In the genomic region with DNA sequence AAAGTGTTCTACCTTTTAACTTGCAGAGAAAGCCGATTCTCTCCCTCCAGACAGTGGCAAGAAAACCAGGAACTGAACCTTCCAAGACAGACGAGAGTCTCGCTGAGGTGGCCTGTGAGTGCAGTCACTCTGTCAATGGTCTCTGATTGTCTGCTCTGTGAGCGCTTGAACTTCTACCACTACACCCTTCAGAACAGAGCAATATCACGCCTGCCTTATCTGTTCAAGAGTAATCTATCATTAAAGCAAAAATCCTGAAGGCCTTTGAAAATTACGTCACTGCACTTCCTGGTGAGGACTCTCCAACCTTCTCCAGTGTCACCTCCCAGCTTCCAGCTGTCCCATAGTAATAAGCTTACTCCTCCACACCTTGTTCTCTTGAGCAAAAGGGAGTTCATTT, we compare ENCODE assay signal across 28 mouse cellular contexts. TPM values are rescaled to one million over a fixed set of nuclear protein-coding genes. Genes with fewer than 3 reads are reported as not detected.
DNase-seq lines count a peak whose midpoint lies in the region; ATAC-seq and TF ChIP-seq lines count a peak whose summit lies in the region.
"Had no signal": no experiment of that assay in that cellular context is flagged by ENCODE, and none has a peak within 500 bp of the region (broad histone marks: within the 10 kb centered on the region; RNA-seq: fewer than 3 reads in every experiment).

No protein-coding gene starts in this region.

- no peak for TF ChIP-seq POLR2A in cerebellum, adult 2 months (IDR thresholded peaks at IDR 0.05; ENCODE audit: borderline replicate concordance, insufficient read depth, low read length)

- H3K79me2 ChIP-seq in macrophage (ENCODE audit: inconsistent target) = peaks cover 83% of the 10 kb centered on the region

- no peak overlapping the region for H3K27ac ChIP-seq in intestine, embryonic 14.5 days (ENCODE audit: low read depth)
- no peak overlapping the region for H3K27ac ChIP-seq in intestine, embryonic 15.5 days
- H3K27ac ChIP-seq in macrophage = 0 out of 2 replicates have a peak overlapping the region, but pooled peaks have one; percentile 97
- H3K27ac ChIP-seq in stomach, embryonic 16.5 days (ENCODE audit: low read length) = no peak overlapping the region
- H3K27ac ChIP-seq in forebrain, embryonic 11.5 days (ENCODE audit: low read depth, low read length) = no peak overlapping the region
- H3K27ac ChIP-seq in liver, embryonic 11.5 days (ENCODE audit: low read depth, low read length) = no peak overlapping the region
- H3K27ac ChIP-seq in cerebellum, adult 2 months (ENCODE audit: insufficient read depth, low read length) = no peak overlapping the region
- H3K27ac ChIP-seq: embryonic facial prominence, embryonic 12.5 days; embryonic facial prominence, embryonic 15.5 days; forebrain, embryonic 13.5 days; heart, embryonic 15.5 days; hindbrain, embryonic 10.5 days; hindbrain, embryonic 13.5 days had no signal

- H3K9me3 ChIP-seq in intestine, embryonic 14.5 days (ENCODE audit: control insufficient read depth, low read length) = no peaks in the 10 kb centered on the region
- no peaks in the 10 kb centered on the region for H3K9me3 ChIP-seq in intestine, embryonic 15.5 days
- H3K9me3 ChIP-seq in stomach, embryonic 16.5 days (replicated peaks; ENCODE audit: control insufficient read depth, low read length) = no peaks in the 10 kb centered on the region
- no peaks in the 10 kb centered on the region for H3K9me3 ChIP-seq in forebrain, embryonic 11.5 days (ENCODE audit: control insufficient read depth, low read length)
- no peaks in the 10 kb centered on the region for H3K9me3 ChIP-seq in liver, embryonic 11.5 days (ENCODE audit: control insufficient read depth, low read length)
- H3K9me3 ChIP-seq: embryonic facial prominence, embryonic 12.5 days; embryonic facial prominence, embryonic 15.5 days; forebrain, embryonic 13.5 days; heart, embryonic 12.5 days; heart, embryonic 15.5 days; hindbrain, embryonic 10.5 days; hindbrain, embryonic 13.5 days had no signal

- no peaks in the 10 kb centered on the region for H3K27me3 ChIP-seq in intestine, embryonic 14.5 days (replicated peaks; ENCODE audit: control insufficient read depth, insufficient read depth, low read length)
- H3K27me3 ChIP-seq in intestine, embryonic 15.5 days (replicated peaks) = no peaks in the 10 kb centered on the region
- no peaks in the 10 kb centered on the region for H3K27me3 ChIP-seq in stomach, embryonic 16.5 days (ENCODE audit: control insufficient read depth, insufficient read depth, low read length)
- H3K27me3 ChIP-seq in forebrain, embryonic 11.5 days (ENCODE audit: control insufficient read depth, insufficient read depth, low read length) = no peaks in the 10 kb centered on the region
- H3K27me3 ChIP-seq in liver, embryonic 11.5 days (replicated peaks; ENCODE audit: control insufficient read depth, insufficient read depth, low read length) = no peaks in the 10 kb centered on the region
- H3K27me3 ChIP-seq in cerebellum, adult 2 months (ENCODE audit: control insufficient read depth, insufficient read depth, low read length) = no peaks in the 10 kb centered on the region
- H3K27me3 ChIP-seq: embryonic facial prominence, embryonic 12.5 days; embryonic facial prominence, embryonic 15.5 days; forebrain, embryonic 13.5 days; heart, embryonic 12.5 days; heart, embryonic 15.5 days; hindbrain, embryonic 13.5 days had no signal

- no peak for DNase-seq in intestine, embryonic 14.5 days (ENCODE audit: low spot score)
- no peak for DNase-seq in forebrain, embryonic 11.5 days (ENCODE audit: low spot score)
- no peak for DNase-seq in liver, embryonic 11.5 days (ENCODE audit: low spot score)
- no peak for DNase-seq in cerebellum, adult 2 months
- DNase-seq: adrenal gland, postnatal 10 days; adrenal gland, postnatal 36 days; cerebellum, adult 18-20 months; cerebellum, adult 9-11 months; cerebellum, postnatal 25 days; gastrocnemius, postnatal 14 days; heart, adult 18-20 months; heart, postnatal 10 days; heart, postnatal 36 days had no signal

- peak; percentile 63; the same call in 1 of the 2 replicates for ATAC-seq in intestine, embryonic 14.5 days (replicated peaks; ENCODE audit: low FRiP score, low TSS enrichment, low read depth)
- peak; percentile 79 for ATAC-seq in intestine, embryonic 15.5 days
- peak; percentile 57; the same call in 1 of the 2 replicates for ATAC-seq in stomach, embryonic 16.5 days (ENCODE audit: insufficient read depth, low FRiP score)
- no peak for ATAC-seq in forebrain, embryonic 11.5 days (replicated peaks; ENCODE audit: low FRiP score)
- no peak for ATAC-seq in liver, embryonic 11.5 days (replicated peaks; ENCODE audit: low FRiP score)
- ATAC-seq: CD4-positive, CD25-positive, alpha-beta regulatory T cell, adult 4 months; forebrain, embryonic 13.5 days; forebrain, embryonic 16.5 days; hindbrain, embryonic 16.5 days; inflammation-experienced regulatory T-cells, adult 6 months had no signal

- no peaks in the 10 kb centered on the region for H3K4me1 ChIP-seq in intestine, embryonic 14.5 days (replicated peaks; ENCODE audit: control insufficient read depth, insufficient read depth, low read length)
- 0 out of 2 replicates have a peak, but pooled peaks cover 2% of the 10 kb centered on the region for H3K4me1 ChIP-seq in intestine, embryonic 15.5 days (replicated peaks)
- no peaks in the 10 kb centered on the region; the same call in 1 of the 2 replicates for H3K4me1 ChIP-seq in stomach, embryonic 16.5 days (ENCODE audit: control insufficient read depth, insufficient read depth, low read length)
- H3K4me1 ChIP-seq in forebrain, embryonic 11.5 days (replicated peaks; ENCODE audit: control insufficient read depth, insufficient read depth, low read length) = no peaks in the 10 kb centered on the region
- H3K4me1 ChIP-seq in liver, embryonic 11.5 days (replicated peaks; ENCODE audit: control insufficient read depth, insufficient read depth, low read length) = no peaks in the 10 kb centered on the region
- H3K4me1 ChIP-seq in cerebellum, adult 2 months (ENCODE audit: control insufficient read depth, insufficient read depth, low read length) = 0 out of 2 replicates have a peak, but pooled peaks cover 4% of the 10 kb centered on the region
- H3K4me1 ChIP-seq: embryonic facial prominence, embryonic 12.5 days; forebrain, embryonic 13.5 days; hindbrain, embryonic 10.5 days; hindbrain, embryonic 13.5 days had no signal

- H3K9ac ChIP-seq in intestine, embryonic 14.5 days (ENCODE audit: low read length) = no peak overlapping the region
- no peak overlapping the region for H3K9ac ChIP-seq in intestine, embryonic 15.5 days
- no peak overlapping the region for H3K9ac ChIP-seq in stomach, embryonic 16.5 days (ENCODE audit: low read length)
- H3K9ac ChIP-seq in forebrain, embryonic 11.5 days (ENCODE audit: low read length) = no peak overlapping the region
- H3K9ac ChIP-seq in liver, embryonic 11.5 days (ENCODE audit: low read depth, low read length) = no peak overlapping the region
- H3K9ac ChIP-seq: embryonic facial prominence, embryonic 12.5 days; embryonic facial prominence, embryonic 15.5 days; forebrain, embryonic 13.5 days; heart, embryonic 12.5 days; heart, embryonic 15.5 days; hindbrain, embryonic 13.5 days had no signal

- no peaks in the 10 kb centered on the region for H3K36me3 ChIP-seq in intestine, embryonic 14.5 days (ENCODE audit: control insufficient read depth, insufficient read depth, low read length)
- no peaks in the 10 kb centered on the region for H3K36me3 ChIP-seq in intestine, embryonic 15.5 days
- H3K36me3 ChIP-seq in macrophage (ENCODE audit: inconsistent target) = peaks cover 2% of the 10 kb centered on the region; the same call in 1 of the 2 replicates
- H3K36me3 ChIP-seq in stomach, embryonic 16.5 days (ENCODE audit: control insufficient read depth, insufficient read depth, low read length) = no peaks in the 10 kb centered on the region
- no peaks in the 10 kb centered on the region for H3K36me3 ChIP-seq in forebrain, embryonic 11.5 days (ENCODE audit: control insufficient read depth, insufficient read depth, low read length)
- H3K36me3 ChIP-seq in liver, embryonic 11.5 days (ENCODE audit: control insufficient read depth, insufficient read depth, low read length) = no peaks in the 10 kb centered on the region
- H3K36me3 ChIP-seq: embryonic facial prominence, embryonic 12.5 days; embryonic facial prominence, embryonic 15.5 days; heart, embryonic 12.5 days; heart, embryonic 15.5 days; hindbrain, embryonic 10.5 days; hindbrain, embryonic 13.5 days had no signal

- no peak overlapping the region for H3K4me2 ChIP-seq in intestine, embryonic 14.5 days (ENCODE audit: low read length)
- peak overlapping the region; percentile 5; the same call in 1 of the 2 replicates for H3K4me2 ChIP-seq in intestine, embryonic 15.5 days (replicated peaks)
- H3K4me2 ChIP-seq in stomach, embryonic 16.5 days (ENCODE audit: low read depth, low read length) = no peak overlapping the region
- no peak overlapping the region for H3K4me2 ChIP-seq in forebrain, embryonic 11.5 days (ENCODE audit: low read depth, low read length, severe bottlenecking)
- no peak overlapping the region for H3K4me2 ChIP-seq in liver, embryonic 11.5 days
- H3K4me2 ChIP-seq: embryonic facial prominence, embryonic 12.5 days; embryonic facial prominence, embryonic 15.5 days; forebrain, embryonic 13.5 days; heart, embryonic 12.5 days; heart, embryonic 15.5 days; hindbrain, embryonic 13.5 days had no signal

- WGBS in intestine, embryonic 14.5 days = 67% methylated on average over 6 of the region's 6 CpGs
- 54% methylated on average over 6 of the region's 6 CpGs for WGBS in intestine, embryonic 15.5 days
- 79% methylated on average over 6 of the region's 6 CpGs for WGBS in macrophage (ENCODE audit: missing documents)
- WGBS in stomach, embryonic 16.5 days = 69% methylated on average over 6 of the region's 6 CpGs
- WGBS in forebrain, embryonic 11.5 days = 87% methylated on average over 6 of the region's 6 CpGs
- 67% methylated on average over 6 of the region's 6 CpGs for WGBS in liver, embryonic 11.5 days
- 93% methylated on average over 6 of the region's 6 CpGs for WGBS in cerebellum, adult 2 months

- H3K4me3 ChIP-seq in intestine, embryonic 14.5 days (ENCODE audit: low read depth, low read length) = no peak overlapping the region
- H3K4me3 ChIP-seq in intestine, embryonic 15.5 days (replicated peaks) = peak overlapping the region; percentile 1; the same call in 1 of the 2 replicates
- no peak overlapping the region for H3K4me3 ChIP-seq in macrophage (ENCODE audit: inconsistent target)
- H3K4me3 ChIP-seq in stomach, embryonic 16.5 days (replicated peaks; ENCODE audit: low read length) = no peak overlapping the region
- no peak overlapping the region for H3K4me3 ChIP-seq in forebrain, embryonic 11.5 days (ENCODE audit: low read depth, low read length)
- no peak overlapping the region for H3K4me3 ChIP-seq in liver, embryonic 11.5 days (ENCODE audit: low read depth, low read length)
- no peak overlapping the region for H3K4me3 ChIP-seq in cerebellum, adult 2 months (replicated peaks; ENCODE audit: insufficient read depth, low read depth, low read length)
- H3K4me3 ChIP-seq: embryonic facial prominence, embryonic 12.5 days; embryonic facial prominence, embryonic 15.5 days; erythroblast, embryonic 14.5 days; forebrain, embryonic 13.5 days; heart, embryonic 12.5 days; heart, embryonic 15.5 days; hindbrain, embryonic 10.5 days; hindbrain, embryonic 13.5 days had no signal

- no peak for TF ChIP-seq CTCF in cerebellum, adult 2 months (IDR thresholded peaks at IDR 0.05; ENCODE audit: borderline replicate concordance, insufficient read depth, low read depth, low read length)

RNA-seq across cellular contexts. Expression of a gene that starts 18.4 kb away (rescaled TPM):
- 166 and 167 TPM in 2 replicates for polyA plus RNA-seq in intestine, embryonic 14.5 days (2014; fragmentation: Nextera tagmentation; extraction: Ambion mirVana)
- polyA plus RNA-seq in intestine, embryonic 15.5 days (2015; fragmentation: Nextera tagmentation; extraction: Ambion mirVana) = 345 and 376 TPM in 2 replicates
- total RNA-seq in macrophage (2018; cell fraction: chromatin; rRNA removed) = 100 to 1,000 TPM; 156 to 576 (median 276) TPM
- 100 to 1,000 TPM; 366 to 589 (median 493) TPM for total RNA-seq in macrophage (2018; cell fraction: cytosol; rRNA removed)
- 100 to 1,000 TPM; 214 to 424 (median 305) TPM for total RNA-seq in macrophage (2018; cell fraction: nucleus; rRNA removed)
- 355 to 520 TPM (median 453 TPM) in 3 replicates for polyA plus RNA-seq in macrophage (2018)
- 146 and 153 TPM in 2 replicates for polyA plus RNA-seq in stomach, embryonic 16.5 days (2015; fragmentation: Nextera tagmentation; extraction: Ambion mirVana)
- polyA plus RNA-seq in forebrain, embryonic 11.5 days (2014; fragmentation: Nextera tagmentation; extraction: Ambion mirVana) = 5.7 and 6.1 TPM in 2 replicates
- polyA plus RNA-seq in liver, embryonic 11.5 days (2014; fragmentation: Nextera tagmentation; extraction: Ambion mirVana) = 41.8 and 43.0 TPM in 2 replicates
- 7.3 and 8.1 TPM in 2 replicates for polyA plus RNA-seq in cerebellum, adult 2 months (2012; rRNA removed)
- polyA plus RNA-seq: erythroblast, embryonic 14.5 days had no signal

RNA-seq across cellular contexts. Expression of a gene that starts 41.8 kb away (rescaled TPM):
- 28.2 and 31.6 TPM in 2 replicates for polyA plus RNA-seq in intestine, embryonic 14.5 days (2014; fragmentation: Nextera tagmentation; extraction: Ambion mirVana)
- 31.2 and 31.7 TPM in 2 replicates for polyA plus RNA-seq in intestine, embryonic 15.5 days (2015; fragmentation: Nextera tagmentation; extraction: Ambion mirVana)
- total RNA-seq in macrophage (2018; cell fraction: chromatin; rRNA removed) = 10 to 100 TPM in 21 of 26 experiments, 1 to 10 TPM in 5; 5.5 to 54.8 (median 24.7) TPM
- 10 to 100 TPM in 19 of 26 experiments, 1 to 10 TPM in 7; 7.6 to 14.8 (median 11.4) TPM for total RNA-seq in macrophage (2018; cell fraction: cytosol; rRNA removed)
- total RNA-seq in macrophage (2018; cell fraction: nucleus; rRNA removed) = 10 to 100 TPM in 21 of 26 experiments, 1 to 10 TPM in 5; 7.8 to 45.5 (median 16.5) TPM
- polyA plus RNA-seq in macrophage (2018) = 7.5 to 12.1 TPM (median 11.7 TPM) in 3 replicates
- 20.0 and 20.4 TPM in 2 replicates for polyA plus RNA-seq in stomach, embryonic 16.5 days (2015; fragmentation: Nextera tagmentation; extraction: Ambion mirVana)
- 44.2 and 46.8 TPM in 2 replicates for polyA plus RNA-seq in forebrain, embryonic 11.5 days (2014; fragmentation: Nextera tagmentation; extraction: Ambion mirVana)
- 17.9 and 21.9 TPM in 2 replicates for polyA plus RNA-seq in liver, embryonic 11.5 days (2014; fragmentation: Nextera tagmentation; extraction: Ambion mirVana)
- polyA plus RNA-seq in cerebellum, adult 2 months (2012; rRNA removed) = 30.3 and 31.0 TPM in 2 replicates

Comparison
In these comparisons a context has a peak if more than half of its experiments do, and no peak if none do; other contexts are left out.
1. ATAC-seq: peak in intestine, embryonic 14.5 days (single experiment), intestine, embryonic 15.5 days (single experiment) and stomach, embryonic 16.5 days (single experiment); none in forebrain, embryonic 11.5 days (single experiment) and liver, embryonic 11.5 days (single experiment).